Mouse (Mus musculus) erythroblast, adult 5-6 weeks (primary cell): ENCODE measurements around the gene Akap13. TPM values are rescaled to one million over a fixed set of nuclear protein-coding genes. Genes with fewer than 3 reads are reported as not detected.

Experiments used
- ATAC-seq: replicated peaks from 2 replicates; pipeline ENCODE4 v1.8.0; 2016; ENCODE audit warnings: moderate number of reproducible peaks, mild to moderate bottlenecking, moderate TSS enrichment, inconsistent platforms; ENCODE audit not compliant: poor library complexity, low FRiP score, severe bottlenecking
- total RNA-seq, 2 experiments: library from RNA; stranded (forward) in 1 of 2; stranded (reverse) in 1 of 2; fragments of 150-400 nt in 1 of 2; fragments of 200-764, 138-1000 nt in 1 of 2; gene quantifications; 2 replicates each; pipeline versions ENCODE4 v1.2.3 to v1.2.4; 2015 to 2017; ENCODE audit warnings: low replicate concordance in 2 of 2

The Akap13 gene
- total RNA-seq (2015; ENCODE audit: low replicate concordance) (608 and 666 TPM in 2 replicates), total RNA-seq (2017; ENCODE audit: low replicate concordance) (2,657 and 2,715 TPM in 2 replicates)

GRCm38 (mm10) chr7:75455223-75456151, at the start of gene Akap13:
Akap13 (plus strand) TSS chr7:75455534.
- peak; percentile 97 for ATAC-seq

- no peak for ATAC-seq
Observed at GRCm38 (mm10) chr7:75410641-75411040, 44.7 kb upstream of the Akap13 start.

GRCm38 (mm10) chr7:75411226-75411625, 44.1 kb upstream of the Akap13 start:
- no peak for ATAC-seq

GRCm38 (mm10) chr7:75412011-75412510, 43.3 kb upstream of the Akap13 start:
- no peak for ATAC-seq

- ATAC-seq = no peak
Observed at GRCm38 (mm10) chr7:75412568-75412967, 42.8 kb upstream of the Akap13 start.

- no peak for ATAC-seq
Observed at GRCm38 (mm10) chr7:75413903-75414302, 41.4 kb upstream of the Akap13 start.

- ATAC-seq = no peak
Observed at GRCm38 (mm10) chr7:75414316-75414715, 41.0 kb upstream of the Akap13 start.

GRCm38 (mm10) chr7:75415166-75415881, 40.0 kb upstream of the Akap13 start:
- ATAC-seq = no peak

GRCm38 (mm10) chr7:75415882-75416585, 39.3 kb upstream of the Akap13 start:
- ATAC-seq = no peak

- no peak for ATAC-seq
Observed at GRCm38 (mm10) chr7:75420927-75421326, 34.4 kb upstream of the Akap13 start.

GRCm38 (mm10) chr7:75424121-75424520, 31.2 kb upstream of the Akap13 start:
- ATAC-seq = no peak

- no peak for ATAC-seq
Observed at GRCm38 (mm10) chr7:75427322-75427721, 28.0 kb upstream of the Akap13 start.

GRCm38 (mm10) chr7:75428913-75429312, 26.4 kb upstream of the Akap13 start:
- no peak for ATAC-seq

- ATAC-seq = no peak
Observed at GRCm38 (mm10) chr7:75430550-75430949, 24.8 kb upstream of the Akap13 start.

GRCm38 (mm10) chr7:75431043-75431442, 24.3 kb upstream of the Akap13 start:
- no peak for ATAC-seq

GRCm38 (mm10) chr7:75432046-75432445, 23.3 kb upstream of the Akap13 start:
- no peak for ATAC-seq

- no peak for ATAC-seq
Observed at GRCm38 (mm10) chr7:75436413-75437174, 18.7 kb upstream of the Akap13 start.

- no peak for ATAC-seq
Observed at GRCm38 (mm10) chr7:75439570-75439969, 15.8 kb upstream of the Akap13 start.

GRCm38 (mm10) chr7:75440241-75440640, 15.1 kb upstream of the Akap13 start:
- no peak for ATAC-seq
